Mouse (Mus musculus): Measurements from ENCODE around the gene Atrnl1. TPM values are rescaled to one million over a fixed set of nuclear protein-coding genes. Genes with fewer than 3 reads are reported as not detected.

Atrnl1 gene
- polyA plus RNA-seq, 1 experiment from 2014 or later: 6.9 TPM

DNA sequence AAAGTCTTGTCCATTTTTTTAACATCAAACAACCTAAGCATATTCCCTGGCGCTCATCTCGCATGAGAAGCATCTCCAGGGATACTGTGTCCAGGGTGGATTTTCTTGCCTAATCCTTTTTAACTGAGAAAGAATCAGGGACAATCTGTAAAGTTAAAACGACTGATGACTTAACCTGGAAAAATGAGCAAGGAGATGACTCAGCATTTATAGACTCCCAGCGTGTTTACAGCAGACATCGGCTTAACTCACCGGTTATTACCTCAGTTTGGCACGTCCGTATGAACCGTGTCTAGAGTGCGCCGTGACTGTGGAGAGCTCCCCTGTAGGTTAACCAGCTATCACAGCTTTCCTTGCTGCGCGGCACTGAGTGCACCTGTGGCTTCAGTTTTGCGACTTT is 141.4 kb downstream of the Atrnl1 start:
- 90% methylated on average over 14 of the region's 14 CpGs for WGBS
- Histone ChIP-seq H3K4me3 (ENCODE audit: low read depth, low read length) (no peak overlapping the region), H3K36me3 (ENCODE audit: control insufficient read depth, insufficient read depth, low read length) (peaks cover 14% of the 10 kb centered on the region), H3K4me1 (ENCODE audit: control insufficient read depth, insufficient read depth, low read length) (no peaks in the 10 kb centered on the region), H3K9ac (ENCODE audit: low read length) (no peak overlapping the region), H3K27ac (ENCODE audit: low read depth, low read length) (no peak overlapping the region), H3K4me2 (ENCODE audit: low read length) (no peak overlapping the region), H3K27me3 (replicated peaks; ENCODE audit: control insufficient read depth, insufficient read depth, low read length) (no peaks in the 10 kb centered on the region), H3K9me3 (replicated peaks; ENCODE audit: control insufficient read depth, low read length) (no peaks in the 10 kb centered on the region)
- ATAC-seq: no peak
- DNase-seq (ENCODE audit: low spot score): no peak

DNA sequence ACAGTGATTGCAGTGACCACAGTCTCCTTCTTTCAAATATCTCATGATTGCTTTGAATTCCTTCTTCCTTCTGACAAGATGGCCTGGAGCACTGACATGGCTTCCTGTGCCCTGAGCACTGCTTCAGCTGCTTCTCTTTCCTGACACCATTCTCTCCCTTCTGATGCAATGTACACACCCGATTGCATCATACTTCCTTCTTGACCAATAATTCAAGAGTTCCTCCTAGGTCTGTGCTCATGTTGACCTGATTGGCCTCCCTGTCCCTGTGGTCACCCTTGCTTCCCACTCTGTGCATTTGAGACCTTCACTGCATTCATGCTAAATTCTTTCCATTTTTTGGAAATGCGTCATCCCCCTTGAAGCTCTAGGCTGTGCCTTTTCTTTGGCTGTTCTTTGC is 151.7 kb downstream of the Atrnl1 start:
- H3K9me3 ChIP-seq (replicated peaks; ENCODE audit: control insufficient read depth, low read length): no peaks in the 10 kb centered on the region
- no peaks in the 10 kb centered on the region for H3K4me1 ChIP-seq (ENCODE audit: control insufficient read depth, insufficient read depth, low read length)
- no peak overlapping the region for H3K4me2 ChIP-seq (ENCODE audit: low read length)
- H3K9ac ChIP-seq (ENCODE audit: low read length): no peak overlapping the region
- DNase-seq (ENCODE audit: low spot score): no peak
- 99% methylated on average over 2 of the region's 2 CpGs for WGBS
- no peak for ATAC-seq
- no peak overlapping the region for H3K27ac ChIP-seq (ENCODE audit: low read depth, low read length)
- no peak overlapping the region for H3K4me3 ChIP-seq (ENCODE audit: low read depth, low read length)
- no peaks in the 10 kb centered on the region for H3K27me3 ChIP-seq (replicated peaks; ENCODE audit: control insufficient read depth, insufficient read depth, low read length)
- peaks cover 5% of the 10 kb centered on the region for H3K36me3 ChIP-seq (ENCODE audit: control insufficient read depth, insufficient read depth, low read length)

DNA sequence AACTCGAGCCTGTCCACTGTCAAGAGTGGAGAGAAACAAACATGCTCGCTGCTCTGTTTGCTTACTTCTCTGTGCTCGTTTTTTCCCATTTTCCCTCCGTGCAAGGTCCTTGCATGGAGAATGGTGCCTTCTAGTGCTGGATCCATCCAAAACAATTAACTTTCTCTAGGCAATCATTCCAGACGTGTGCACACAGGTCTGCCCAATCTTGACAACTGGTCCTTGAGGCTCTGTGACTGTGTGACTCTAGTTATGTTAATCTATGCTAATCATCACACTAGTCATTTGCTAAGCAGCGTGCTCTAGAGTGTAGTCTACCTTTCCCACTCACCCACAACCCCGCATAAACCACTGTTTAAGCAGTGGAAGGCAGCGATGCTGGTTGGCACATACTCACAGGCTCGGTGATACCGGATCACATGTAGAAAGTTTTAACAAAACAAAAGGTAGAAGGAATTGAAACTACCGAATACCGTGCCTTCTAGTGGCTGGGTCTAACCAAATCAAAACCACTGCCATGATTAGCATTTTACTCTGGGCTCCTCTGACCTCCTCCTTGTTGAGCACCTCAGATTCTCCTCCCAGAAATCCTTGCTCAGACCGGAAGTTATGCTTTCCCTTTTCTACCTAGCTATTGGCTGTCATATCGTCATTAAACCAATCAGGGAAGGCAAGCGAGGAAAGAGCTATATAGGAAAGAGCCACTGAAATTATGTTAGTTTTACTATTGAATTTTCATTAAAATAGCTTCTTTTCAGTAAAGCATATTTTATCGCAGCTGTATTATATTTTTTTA is 153.9 kb downstream of the Atrnl1 start:
- Histone ChIP-seq H3K4me2 (ENCODE audit: low read length) (no peak overlapping the region), H3K9me3 (replicated peaks; ENCODE audit: control insufficient read depth, low read length) (no peaks in the 10 kb centered on the region), H3K36me3 (ENCODE audit: control insufficient read depth, insufficient read depth, low read length) (peaks cover 5% of the 10 kb centered on the region), H3K27me3 (replicated peaks; ENCODE audit: control insufficient read depth, insufficient read depth, low read length) (no peaks in the 10 kb centered on the region), H3K27ac (ENCODE audit: low read depth, low read length) (no peak overlapping the region), H3K9ac (ENCODE audit: low read length) (no peak overlapping the region), H3K4me1 (ENCODE audit: control insufficient read depth, insufficient read depth, low read length) (no peaks in the 10 kb centered on the region), H3K4me3 (ENCODE audit: low read depth, low read length) (no peak overlapping the region)
- WGBS: 82% methylated on average over 16 of the region's 16 CpGs
- ATAC-seq (no peak), DNase-seq (ENCODE audit: low spot score) (no peak)

DNA sequence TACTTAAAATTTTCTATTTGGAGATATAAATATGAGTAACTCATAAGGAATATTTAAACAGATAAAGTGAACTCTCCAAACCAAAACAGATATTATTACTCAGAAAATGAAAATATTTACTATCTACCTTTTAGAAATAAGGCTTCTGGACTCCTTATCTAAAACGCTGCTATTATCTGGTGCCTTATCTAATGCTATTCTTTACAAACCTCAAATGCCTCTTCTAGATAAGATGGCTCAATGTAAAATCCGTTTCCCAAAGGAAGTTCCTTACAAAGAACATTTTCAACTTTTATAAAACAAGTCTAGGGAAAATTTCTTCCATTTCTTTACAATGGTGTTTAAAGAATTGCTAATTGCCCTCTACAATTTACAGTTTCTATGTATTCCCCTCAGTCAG is 156.2 kb downstream of the Atrnl1 start:
- WGBS: 85% methylated on average over 2 of the region's 2 CpGs
- Histone ChIP-seq H3K9me3 (replicated peaks; ENCODE audit: control insufficient read depth, low read length) (no peaks in the 10 kb centered on the region), H3K9ac (ENCODE audit: low read length) (no peak overlapping the region), H3K27me3 (replicated peaks; ENCODE audit: control insufficient read depth, insufficient read depth, low read length) (no peaks in the 10 kb centered on the region), H3K27ac (ENCODE audit: low read depth, low read length) (no peak overlapping the region), H3K4me1 (ENCODE audit: control insufficient read depth, insufficient read depth, low read length) (no peaks in the 10 kb centered on the region), H3K36me3 (ENCODE audit: control insufficient read depth, insufficient read depth, low read length) (no peaks in the 10 kb centered on the region), H3K4me3 (ENCODE audit: low read depth, low read length) (no peak overlapping the region), H3K4me2 (ENCODE audit: low read length) (no peak overlapping the region)
- ATAC-seq (no peak), DNase-seq (ENCODE audit: low spot score) (no peak)

DNA sequence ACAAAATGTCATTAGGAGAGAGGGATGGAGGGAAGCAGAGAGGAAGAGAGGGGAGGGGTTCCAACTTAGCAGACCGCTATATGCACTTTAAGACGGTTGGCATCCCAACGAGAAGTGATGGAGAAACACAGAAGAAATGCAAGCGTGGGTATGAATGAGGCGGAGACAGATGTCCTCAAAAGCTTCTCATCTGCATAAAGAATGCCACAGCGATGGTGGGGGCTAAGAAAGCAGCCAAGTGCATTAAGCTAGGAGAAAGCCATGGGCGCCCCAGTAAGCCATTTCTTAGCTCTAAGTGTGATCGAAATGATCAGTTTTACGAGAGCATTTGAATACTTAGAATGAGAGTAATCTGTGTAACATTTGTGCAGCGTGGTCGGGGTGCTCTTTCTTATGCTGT is 157.8 kb downstream of the Atrnl1 start:
- no peaks in the 10 kb centered on the region for H3K4me1 ChIP-seq (ENCODE audit: control insufficient read depth, insufficient read depth, low read length)
- H3K27me3 ChIP-seq (replicated peaks; ENCODE audit: control insufficient read depth, insufficient read depth, low read length): no peaks in the 10 kb centered on the region
- DNase-seq (ENCODE audit: low spot score): no peak
- H3K27ac ChIP-seq (ENCODE audit: low read depth, low read length): no peak overlapping the region
- WGBS: 85% methylated on average over 11 of the region's 11 CpGs
- no peak overlapping the region for H3K4me2 ChIP-seq (ENCODE audit: low read length)
- no peaks in the 10 kb centered on the region for H3K36me3 ChIP-seq (ENCODE audit: control insufficient read depth, insufficient read depth, low read length)
- ATAC-seq: no peak
- no peak overlapping the region for H3K9ac ChIP-seq (ENCODE audit: low read length)
- no peaks in the 10 kb centered on the region for H3K9me3 ChIP-seq (replicated peaks; ENCODE audit: control insufficient read depth, low read length)
- no peak overlapping the region for H3K4me3 ChIP-seq (ENCODE audit: low read depth, low read length)

DNA sequence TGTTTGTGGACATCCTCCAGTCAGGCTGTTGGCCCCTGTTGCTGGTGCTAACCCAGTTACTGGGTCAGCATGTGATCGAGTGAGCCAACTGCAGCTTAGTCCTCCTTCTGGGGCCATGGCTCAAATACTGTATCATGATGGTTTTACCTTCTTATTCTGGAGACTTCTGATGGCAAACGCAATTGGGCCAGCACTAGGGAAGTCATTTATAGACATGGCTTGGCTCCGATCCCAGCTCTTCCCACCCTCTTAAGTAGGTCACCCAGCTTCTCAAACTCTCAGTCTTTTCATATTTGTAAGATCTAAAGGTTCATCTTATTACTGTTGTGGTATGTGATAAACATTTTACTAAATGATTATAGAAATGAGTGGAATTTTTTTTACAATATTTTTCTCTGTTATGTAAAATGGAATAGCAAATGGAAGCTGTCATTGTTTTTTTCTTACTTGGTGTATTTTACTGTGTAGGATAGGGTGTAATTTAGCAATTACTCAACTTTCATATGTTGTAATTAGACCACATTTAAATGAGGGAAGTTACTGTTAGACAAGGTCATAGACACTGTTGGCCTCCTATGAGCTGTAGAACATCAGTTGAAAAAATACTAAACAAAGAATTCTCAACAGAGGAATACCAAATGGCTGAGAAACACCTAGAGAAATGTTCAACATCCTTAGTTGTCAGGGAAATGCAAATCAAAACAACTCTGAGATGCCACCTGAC is 171.7 kb downstream of the Atrnl1 start:
- Histone ChIP-seq H3K9ac (ENCODE audit: low read length) (no peak overlapping the region), H3K4me2 (ENCODE audit: low read length) (no peak overlapping the region), H3K36me3 (ENCODE audit: control insufficient read depth, insufficient read depth, low read length) (no peaks in the 10 kb centered on the region), H3K9me3 (replicated peaks; ENCODE audit: control insufficient read depth, low read length) (no peaks in the 10 kb centered on the region), H3K4me3 (ENCODE audit: low read depth, low read length) (no peak overlapping the region), H3K4me1 (ENCODE audit: control insufficient read depth, insufficient read depth, low read length) (no peaks in the 10 kb centered on the region), H3K27me3 (replicated peaks; ENCODE audit: control insufficient read depth, insufficient read depth, low read length) (no peaks in the 10 kb centered on the region), H3K27ac (ENCODE audit: low read depth, low read length) (no peak overlapping the region)
- ATAC-seq (no peak), DNase-seq (ENCODE audit: low spot score) (no peak)
- WGBS: 89% methylated on average over 3 of the region's 3 CpGs

DNA sequence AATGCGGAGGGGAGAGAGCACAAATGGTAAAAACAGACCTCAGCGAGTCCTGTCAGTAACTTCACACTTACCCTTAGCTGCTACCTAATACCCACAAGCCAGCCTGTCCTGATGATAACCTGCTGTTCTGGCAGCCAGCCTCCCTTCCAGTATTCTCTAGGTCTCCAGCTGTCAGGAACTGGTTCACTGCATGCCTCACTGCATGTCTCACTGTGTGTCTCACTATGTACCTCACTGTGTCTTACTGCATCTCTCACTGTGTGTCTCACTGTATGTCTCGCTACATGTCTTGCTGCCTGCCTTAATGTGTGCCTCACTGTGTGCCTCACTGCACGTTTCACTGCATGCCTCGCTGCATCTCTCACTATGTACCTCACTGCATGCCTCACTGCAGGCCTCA is 175.9 kb downstream of the Atrnl1 start:
- no peaks in the 10 kb centered on the region for H3K36me3 ChIP-seq (ENCODE audit: control insufficient read depth, insufficient read depth, low read length)
- H3K27me3 ChIP-seq (replicated peaks; ENCODE audit: control insufficient read depth, insufficient read depth, low read length): no peaks in the 10 kb centered on the region
- H3K4me3 ChIP-seq (ENCODE audit: low read depth, low read length): no peak overlapping the region
- no peak overlapping the region for H3K4me2 ChIP-seq (ENCODE audit: low read length)
- WGBS: 67% methylated on average over 5 of the region's 5 CpGs
- no peak overlapping the region for H3K9ac ChIP-seq (ENCODE audit: low read length)
- H3K4me1 ChIP-seq (ENCODE audit: control insufficient read depth, insufficient read depth, low read length): no peaks in the 10 kb centered on the region
- H3K9me3 ChIP-seq (replicated peaks; ENCODE audit: control insufficient read depth, low read length): no peaks in the 10 kb centered on the region
- DNase-seq (ENCODE audit: low spot score): peak; percentile 6
- H3K27ac ChIP-seq (ENCODE audit: low read depth, low read length): no peak overlapping the region
- ATAC-seq: peak; percentile 26; the same call in 1 of the 2 replicates

DNA sequence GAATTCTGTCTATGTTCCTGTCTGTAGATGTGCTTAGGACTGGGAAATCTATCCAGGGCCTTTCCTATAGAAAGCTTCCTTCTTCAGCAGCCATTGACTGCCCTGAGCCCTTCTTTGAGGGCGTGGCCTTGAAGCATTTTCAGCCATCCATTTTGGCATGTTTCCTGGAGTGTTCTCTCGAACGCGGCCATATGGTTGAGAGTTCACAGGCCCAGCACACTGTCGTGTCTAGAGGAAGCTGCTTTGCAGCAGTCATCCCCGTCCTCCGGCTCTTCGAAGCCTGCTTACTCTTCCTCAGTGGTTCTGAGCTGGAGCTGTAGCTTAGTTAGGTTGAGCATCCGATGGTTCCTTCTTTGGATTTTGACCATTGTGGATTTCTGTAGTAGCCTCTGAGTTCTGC is 191.4 kb downstream of the Atrnl1 start:
- H3K4me3 ChIP-seq (ENCODE audit: low read depth, low read length): no peak overlapping the region
- H3K36me3 ChIP-seq (ENCODE audit: control insufficient read depth, insufficient read depth, low read length): no peaks in the 10 kb centered on the region
- no peak overlapping the region for H3K9ac ChIP-seq (ENCODE audit: low read length)
- H3K4me1 ChIP-seq (ENCODE audit: control insufficient read depth, insufficient read depth, low read length): no peaks in the 10 kb centered on the region; the same call in 1 of the 2 replicates
- H3K4me2 ChIP-seq (ENCODE audit: low read length): no peak overlapping the region
- no peaks in the 10 kb centered on the region for H3K9me3 ChIP-seq (replicated peaks; ENCODE audit: control insufficient read depth, low read length)
- H3K27ac ChIP-seq (ENCODE audit: low read depth, low read length): no peak overlapping the region
- ATAC-seq (no peak), DNase-seq (ENCODE audit: low spot score) (no peak)
- WGBS: 81% methylated on average over 9 of the region's 9 CpGs
- H3K27me3 ChIP-seq (replicated peaks; ENCODE audit: control insufficient read depth, insufficient read depth, low read length): no peaks in the 10 kb centered on the region

Data from forebrain, embryonic 14.5 days (tissue).